Mouse (Mus musculus) CH12.LX (cell line): ENCODE data around the gene Nhej1. TPM values are rescaled to one million over a fixed set of nuclear protein-coding genes. Genes with fewer than 3 reads are reported as not detected.

ENCODE experiments used
- DNase-seq: peaks from one replicate; pipeline ENCODE4 v3.0.0-alpha.2; 2013; ENCODE audit errors: extremely low read depth
- H3K27ac ChIP-seq: 2 replicates; pipeline ENCODE4 v1.5.1; 2012; ENCODE audit warnings: low read depth, mild to moderate bottlenecking, control low read depth, moderate library complexity; ENCODE audit not compliant: insufficient read depth
- H3K27me3 ChIP-seq: replicated peaks from 2 replicates; pipeline ENCODE3; 2012; ENCODE audit warnings: inconsistent platforms
- H3K36me3 ChIP-seq, 2 experiments: replicated peaks in 1 of 2; 2 replicates each; pipeline versions ENCODE3 to v1.6.1; 2012; ENCODE audit warnings: inconsistent platforms in 1 of 2, low read length in 1 of 2, mild to moderate bottlenecking in 1 of 2, mixed read lengths in 1 of 2, moderate library complexity in 1 of 2; ENCODE audit not compliant: control insufficient read depth in 1 of 2, insufficient read depth in 1 of 2
- H3K4me1 ChIP-seq, 2 experiments: 2 replicates each; pipeline ENCODE4 v1.6.1; 2012; ENCODE audit warnings: inconsistent platforms in 1 of 2, moderate library complexity in 1 of 2; ENCODE audit not compliant: insufficient read depth in 2 of 2, control insufficient read depth in 1 of 2
- H3K4me2 ChIP-seq: 2 replicates; pipeline ENCODE4 v1.6.1; 2012; ENCODE audit warnings: low read depth, mild to moderate bottlenecking, control low read depth; ENCODE audit not compliant: poor library complexity, insufficient read depth, severe bottlenecking
- H3K4me3 ChIP-seq, 3 experiments: fragments of 150-350 bp in 1 of 3; sonication (generic) in 1 of 3; replicated peaks in 1 of 3; 2 replicates each; pipeline versions ENCODE3 to v1.5.1; 2011 to 2012; ENCODE audit warnings: low read depth in 2 of 3, low read length in 2 of 3, mild to moderate bottlenecking in 2 of 3, moderate library complexity in 2 of 3, control low read depth in 1 of 3, improper control_type of control experiment in 1 of 3, inconsistent platforms in 1 of 3, mixed read lengths in 1 of 3; ENCODE audit not compliant: poor library complexity in 1 of 3
- H3K79me2 ChIP-seq: replicated peaks from 2 replicates; pipeline ENCODE4 v1.6.1; 2012; ENCODE audit warnings: mild to moderate bottlenecking, moderate library complexity; ENCODE audit not compliant: control insufficient read depth, poor library complexity, insufficient read depth, severe bottlenecking; ENCODE audit errors: extremely low read depth
- H3K9ac ChIP-seq: 2 replicates; pipeline ENCODE4 v1.6.1; 2012; ENCODE audit warnings: low read depth, mild to moderate bottlenecking, control low read depth, moderate library complexity; ENCODE audit not compliant: insufficient read depth
- H3K9me3 ChIP-seq: replicated peaks from 2 replicates; pipeline ENCODE3; 2012; ENCODE audit warnings: low read length, inconsistent platforms, mixed read lengths
- BHLHE40 ChIP-seq: IDR thresholded peaks from 2 replicates; pipeline ENCODE4 v1.6.1; 2011; ENCODE audit warnings: mild to moderate bottlenecking, low read depth, low read length, improper control_type of control experiment
- CHD1 ChIP-seq: IDR thresholded peaks from 2 replicates; pipeline ENCODE4 v1.6.1; 2012; ENCODE audit warnings: low read depth, low read length, improper control_type of control experiment, inconsistent platforms
- CHD2 ChIP-seq: IDR thresholded peaks from 2 replicates; pipeline ENCODE4 v1.6.1; 2011; ENCODE audit warnings: low read length, improper control_type of control experiment
- E2F4 ChIP-seq: IDR thresholded peaks from 2 replicates; pipeline ENCODE4 v1.6.1; 2011; ENCODE audit warnings: low read depth, low read length, improper control_type of control experiment; ENCODE audit not compliant: insufficient replicate concordance
- ETS1 ChIP-seq: conservative IDR thresholded peaks from 2 replicates; pipeline ENCODE4 v1.6.1; 2012; ENCODE audit warnings: low read depth, mild to moderate bottlenecking, inconsistent platforms, low read length, improper control_type of control experiment, moderate library complexity
- HCFC1 ChIP-seq: IDR thresholded peaks from 2 replicates; pipeline ENCODE4 v1.6.1; 2012; ENCODE audit warnings: low read depth, mild to moderate bottlenecking, inconsistent platforms, low read length, improper control_type of control experiment
- IRF4 ChIP-seq: IDR thresholded peaks from 2 replicates; pipeline ENCODE4 v1.6.1; 2014; ENCODE audit warnings: low read depth, mild to moderate bottlenecking, inconsistent platforms, low read length, improper control_type of control experiment
- JUN ChIP-seq: IDR thresholded peaks from 2 replicates; pipeline ENCODE4 v1.6.1; 2011; ENCODE audit warnings: low read depth, mild to moderate bottlenecking, low read length, improper control_type of control experiment, moderate library complexity; ENCODE audit not compliant: insufficient read depth
- JUND ChIP-seq: conservative IDR thresholded peaks from 2 replicates; pipeline ENCODE4 v1.6.1; 2011; ENCODE audit warnings: low read depth, low read length, improper control_type of control experiment
- MAX ChIP-seq: IDR thresholded peaks from 2 replicates; pipeline ENCODE4 v1.6.1; 2011; ENCODE audit warnings: low read length, improper control_type of control experiment
- MEF2A ChIP-seq: IDR thresholded peaks from 2 replicates; pipeline ENCODE4 v1.6.1; 2014; ENCODE audit warnings: low read depth, mild to moderate bottlenecking, inconsistent platforms, low read length, improper control_type of control experiment, borderline replicate concordance
- PAX5 ChIP-seq: IDR thresholded peaks from 2 replicates; pipeline ENCODE4 v1.6.1; 2012; ENCODE audit warnings: low read length, inconsistent platforms, mixed read lengths
- POLR2AphosphoS2 ChIP-seq: IDR thresholded peaks from 2 replicates; pipeline ENCODE4 v1.6.1; 2011; ENCODE audit warnings: low read depth, low read length, improper control_type of control experiment
- RAD21 ChIP-seq: IDR thresholded peaks from 2 replicates; pipeline ENCODE4 v1.6.1; 2011; ENCODE audit warnings: low read depth, mild to moderate bottlenecking, low read length, improper control_type of control experiment, moderate library complexity
- SMC3 ChIP-seq: IDR thresholded peaks from 2 replicates; pipeline ENCODE4 v1.6.1; 2011; ENCODE audit warnings: low read depth, low read length, improper control_type of control experiment
- TBP ChIP-seq: conservative IDR thresholded peaks from 2 replicates; pipeline ENCODE4 v1.6.1; 2011; ENCODE audit warnings: low read depth, low read length, improper control_type of control experiment
- UBTF ChIP-seq: IDR thresholded peaks from 2 replicates; pipeline ENCODE4 v1.6.1; 2012; ENCODE audit warnings: low read depth, mild to moderate bottlenecking, inconsistent platforms, low read length, improper control_type of control experiment, moderate library complexity
- USF1 ChIP-seq: IDR thresholded peaks from 2 replicates; pipeline ENCODE4 v1.6.1; 2014; ENCODE audit warnings: low read depth, mild to moderate bottlenecking, inconsistent platforms, low read length, improper control_type of control experiment
- ZKSCAN1 ChIP-seq: IDR thresholded peaks from 2 replicates; pipeline ENCODE4 v1.6.1; 2012; ENCODE audit warnings: low read depth, inconsistent platforms, low read length, improper control_type of control experiment, borderline replicate concordance
- ZMIZ1 ChIP-seq: IDR thresholded peaks from 2 replicates; pipeline ENCODE4 v1.6.1; 2012; ENCODE audit warnings: low read depth, mild to moderate bottlenecking, inconsistent platforms, low read length, improper control_type of control experiment
- ZNF384 ChIP-seq: IDR thresholded peaks from 2 replicates; pipeline ENCODE4 v1.6.1; 2012; ENCODE audit warnings: low read depth, low read length, improper control_type of control experiment, inconsistent platforms
- dilution Hi-C: fragments of 300-500 bp; cut with MboI; formaldehyde crosslinking; loops from 2 replicates; pipeline ENCODE4 v1.14.3; 2020; ENCODE audit warnings: low sequenced_read_pairs; ENCODE audit not compliant: extremely low pct_unique_long_range_greater_than_20kb, extremely low pct_ligation_motif_present
- in situ Hi-C: fragments of 300-500 bp; cut with MboI; formaldehyde crosslinking; loops from 3 replicates; pipeline ENCODE4 v1.14.3; 2019; ENCODE audit warnings: low sequenced_read_pairs, low pct_ligation_motif_present, low pct_unique_long_range_greater_than_20kb, mixed read lengths
- polyA plus RNA-seq: library from polyadenylated mRNA; unstranded; fragments of >175 nt; gene quantifications from 2 replicates; pipeline ENCODE4 v1.2.1, GENCODE M21; 2012; ENCODE audit warnings: low read depth; ENCODE audit not compliant: insufficient read length
- total RNA-seq, 2 experiments: library from RNA; depleted of rRNA; stranded (reverse); fragments of 300-350 nt in 1 of 2; fragments of >200 nt in 1 of 2; gene quantifications; 2 replicates each; pipeline ENCODE4 v1.2.3; 2012 to 2014

Gene Nhej1
- total and polyA plus RNA-seq, 3 experiments, result 2.8 to 4.0 (median 3.7) TPM

GRCm38 (mm10) chr1:74950576-74951490, 174.2 kb downstream of the Nhej1 start:
- Histone ChIP-seq H3K27ac (no peak overlapping the region), H3K4me1 (peaks cover 0 to 6% of the 10 kb centered on the region in 2 experiments; a peak in 2 of 4 replicates), H3K27me3 (peaks cover 40% of the 10 kb centered on the region), H3K4me3 (no peak overlapping the region), H3K36me3 (no peaks in the 10 kb centered on the region), H3K79me2 (no peaks in the 10 kb centered on the region), H3K9ac (no peak overlapping the region), H3K4me2 (no peak overlapping the region), H3K9me3 (peaks cover 17% of the 10 kb centered on the region)
- dilution Hi-C loops, result no loop called here
- TF ChIP-seq RAD21, result no peak
- TF ChIP-seq JUND, result no peak
- no peak for TF ChIP-seq ZMIZ1
- TF ChIP-seq TBP, result no peak
- no peak for TF ChIP-seq CHD2
- TF ChIP-seq BHLHE40, result no peak
- no peak for TF ChIP-seq MEF2A
- TF ChIP-seq ZNF384, result no peak
- no peak for TF ChIP-seq CHD1
- no peak for TF ChIP-seq ZKSCAN1
- no peak for TF ChIP-seq USF1
- TF ChIP-seq POLR2AphosphoS2, result no peak
- in situ Hi-C loops, result no loop called here
- DNase-seq, result no peak

- H3K27ac ChIP-seq, result no peak overlapping the region
- H3K36me3 ChIP-seq, result no peaks in the 10 kb centered on the region
- no peaks in the 10 kb centered on the region for H3K79me2 ChIP-seq
- dilution Hi-C loops, result no loop called here
- TF ChIP-seq JUN (no peak), MAX (no peak), UBTF (no peak), ETS1 (no peak), CHD2 (no peak), HCFC1 (no peak), IRF4 (no peak), ZKSCAN1 (no peak), SMC3 (no peak), E2F4 (no peak), PAX5 (no peak)
- TF ChIP-seq, all 38 proteins: peak for 0
- H3K4me2 ChIP-seq, result no peak overlapping the region
- H3K9ac ChIP-seq, result no peak overlapping the region
- H3K9me3 ChIP-seq, result peaks cover 17% of the 10 kb centered on the region
- in situ Hi-C loops, result no loop called here
- peaks cover 0 to 6% of the 10 kb centered on the region in 2 experiments; a peak in 2 of 4 replicates for H3K4me1 ChIP-seq
- no peak overlapping the region for H3K4me3 ChIP-seq
- DNase-seq, result no peak
- H3K27me3 ChIP-seq, result peaks cover 47% of the 10 kb centered on the region
Observed at GRCm38 (mm10) chr1:74950066-74950465, 174.9 kb downstream of the Nhej1 start.
